Mouse (Mus musculus) left cerebral cortex, adult 11 months (tissue): ENCODE data around the gene Robo1.

Source experiments
- DNase-seq: peaks from one replicate; pipeline ENCODE4 v3.0.0; 2022; ENCODE audit warnings: low spot score

Gene Robo1

DNA sequence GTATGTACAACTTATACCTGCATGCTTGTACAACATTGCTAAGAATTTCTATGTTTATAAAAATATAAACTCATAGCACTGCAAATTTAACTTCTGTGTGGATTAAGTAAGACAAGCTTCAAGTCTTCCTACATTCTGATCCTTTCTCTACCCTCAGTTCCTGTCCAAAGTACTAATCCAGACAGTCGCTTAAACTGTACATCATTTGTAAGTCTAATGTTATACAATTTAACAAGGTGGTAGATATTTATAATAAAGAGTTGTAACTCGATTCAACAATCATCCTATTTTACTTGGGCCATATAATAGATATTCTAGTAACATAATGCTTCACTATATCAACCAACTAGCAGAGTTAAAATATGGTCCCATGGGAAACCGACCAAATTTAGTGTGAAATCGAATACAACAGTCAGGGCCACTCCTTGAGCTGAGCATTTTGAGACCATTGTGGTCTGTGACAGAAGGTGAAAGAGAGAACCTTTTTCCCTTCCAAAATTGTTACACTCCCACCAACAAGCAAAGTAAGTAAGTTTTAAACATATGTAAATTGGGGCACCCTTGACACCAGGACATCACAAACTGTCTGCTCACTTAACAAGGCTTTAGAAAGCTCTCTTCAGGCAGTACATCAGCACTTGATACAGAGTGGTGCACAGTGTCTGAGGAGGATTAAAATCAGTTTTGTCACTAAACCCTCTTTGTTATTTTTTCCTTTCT lies 295.5 kb downstream of the Robo1 start:
- no peak for DNase-seq

DNA sequence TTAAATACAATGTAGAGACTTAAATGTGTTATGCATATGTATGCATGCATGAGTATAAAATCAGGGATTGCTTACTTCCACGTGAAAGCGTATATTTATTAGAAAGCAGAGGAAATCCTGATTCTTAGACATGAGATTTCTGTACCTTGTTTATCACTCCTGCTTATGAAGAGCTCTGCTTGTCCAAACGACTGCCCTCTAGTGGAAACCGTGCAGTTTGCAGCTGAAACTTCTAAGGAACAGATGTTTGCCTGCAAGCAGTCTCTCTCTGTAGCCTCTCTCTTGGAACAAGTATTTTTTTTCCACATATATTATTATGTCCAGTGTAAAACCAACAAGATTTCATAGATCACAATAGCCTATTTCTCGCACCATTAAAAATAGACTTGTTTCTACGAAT lies 297.0 kb downstream of the Robo1 start:
- DNase-seq = peak; percentile 34

DNA sequence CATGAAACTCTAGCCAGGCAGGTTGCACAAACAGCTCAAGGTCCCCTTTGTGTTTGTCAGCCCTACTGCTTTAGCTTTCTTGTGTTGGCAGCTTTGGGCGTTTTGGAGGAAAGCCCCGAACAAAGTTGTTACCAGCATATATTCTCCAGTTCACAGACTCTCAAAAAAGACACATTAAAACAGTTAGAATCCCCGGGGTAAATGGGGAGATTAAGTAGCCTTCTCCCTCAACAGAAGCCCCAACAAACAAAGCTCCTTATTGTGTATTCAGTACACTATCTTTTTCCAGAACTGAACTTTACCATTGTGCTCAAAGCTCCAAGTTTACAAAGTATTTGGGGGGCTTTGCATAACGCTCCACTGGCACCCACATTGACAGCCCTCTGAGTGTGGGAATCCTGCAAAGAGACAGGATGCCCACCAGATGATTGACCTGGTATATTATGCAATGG lies 302.6 kb downstream of the Robo1 start:
- DNase-seq = no peak

DNA sequence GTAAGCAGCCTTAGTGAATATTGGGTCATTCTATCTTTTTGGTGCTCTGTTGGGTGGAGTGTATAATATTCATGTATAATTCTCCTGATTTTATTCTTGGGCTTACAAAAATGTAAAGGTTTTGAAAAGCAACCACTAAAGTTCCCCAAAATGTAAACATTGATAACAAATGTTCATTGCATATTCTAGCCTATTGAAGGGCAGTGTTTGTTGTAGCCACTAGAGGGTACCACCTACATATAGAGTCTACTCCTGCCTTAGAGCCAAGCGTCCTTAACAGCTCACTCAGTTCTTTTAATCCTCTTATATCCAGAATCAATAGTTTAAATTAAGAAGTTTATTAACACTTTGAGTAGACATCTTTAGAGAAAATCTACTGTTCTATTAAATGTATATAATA lies 306.8 kb downstream of the Robo1 start:
- DNase-seq = no peak

DNA sequence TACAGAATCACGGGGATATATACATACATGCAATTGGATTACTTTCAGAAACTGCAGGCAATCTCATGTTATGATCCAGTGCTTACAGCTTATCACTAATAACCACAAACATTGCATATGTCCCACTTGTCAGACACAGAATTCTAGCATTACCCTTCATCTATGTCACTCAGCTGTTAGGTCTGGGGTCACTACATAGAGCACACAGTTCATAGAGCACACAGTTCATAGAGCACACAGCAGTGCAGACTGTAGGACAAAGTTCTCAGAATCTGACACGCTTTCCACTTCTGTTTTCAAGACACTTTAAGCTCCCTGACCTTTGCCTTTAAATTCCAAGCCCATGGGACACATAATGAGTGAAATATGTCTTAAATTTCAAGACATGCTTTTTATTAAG lies 307.3 kb downstream of the Robo1 start:
- DNase-seq = no peak

DNA sequence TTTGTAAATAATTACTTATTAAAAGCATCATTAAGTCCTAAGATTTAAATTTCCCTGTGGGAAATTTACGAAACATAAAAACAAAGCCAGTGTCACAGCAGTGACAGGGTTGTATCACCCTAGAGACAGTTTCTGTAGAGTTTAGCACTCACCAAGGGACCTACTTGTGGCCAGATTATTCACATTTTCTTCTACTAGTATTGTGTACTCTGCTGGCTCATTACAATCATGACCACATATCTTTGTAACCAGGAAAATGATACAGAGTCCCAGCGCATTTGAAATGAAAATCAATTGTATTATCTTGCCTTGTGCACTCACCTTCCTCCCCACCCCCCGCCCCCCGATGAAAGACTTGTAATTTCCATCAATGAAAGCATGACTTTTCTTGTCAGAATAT lies 314.3 kb downstream of the Robo1 start:
- no peak for DNase-seq

DNA sequence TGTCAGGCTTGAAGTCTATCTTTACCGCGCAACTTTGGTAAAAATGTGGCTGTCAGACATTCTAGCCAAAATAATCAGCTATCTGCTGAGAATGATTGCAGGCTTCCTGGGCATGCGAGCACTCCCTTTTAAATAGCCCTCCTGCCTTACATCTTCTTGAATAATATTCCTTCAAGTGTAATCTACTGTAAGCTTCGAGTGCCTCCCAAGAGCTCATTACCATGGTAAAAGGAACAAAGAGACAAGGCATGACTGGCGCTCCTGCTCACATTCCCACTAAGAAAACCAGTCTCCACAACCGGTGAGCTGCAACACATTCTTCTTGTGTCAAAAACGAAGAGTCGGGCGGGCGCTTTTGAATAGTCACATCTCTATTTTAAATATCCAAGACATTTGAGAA lies 314.8 kb downstream of the Robo1 start:
- DNase-seq = no peak

DNA sequence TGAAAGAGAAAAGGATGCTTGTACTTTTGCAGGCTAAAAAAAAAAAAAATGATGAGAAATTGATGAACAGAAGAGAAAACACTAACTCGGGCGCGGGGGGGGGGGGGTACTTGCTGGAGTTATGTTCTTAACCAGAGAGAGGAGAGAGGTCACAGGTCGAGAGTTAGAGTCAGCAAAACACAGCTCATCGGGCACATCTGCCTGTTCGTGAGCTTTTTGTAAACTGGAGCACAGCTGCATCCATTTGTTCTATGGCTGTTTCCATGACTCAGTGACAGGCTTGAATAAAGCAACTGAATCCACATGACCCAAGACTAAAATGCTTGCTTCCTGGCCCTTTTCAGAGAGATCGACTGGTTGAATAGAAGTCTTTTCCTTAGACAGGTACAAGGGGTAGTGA lies 325.7 kb downstream of the Robo1 start:
- no peak for DNase-seq

DNA sequence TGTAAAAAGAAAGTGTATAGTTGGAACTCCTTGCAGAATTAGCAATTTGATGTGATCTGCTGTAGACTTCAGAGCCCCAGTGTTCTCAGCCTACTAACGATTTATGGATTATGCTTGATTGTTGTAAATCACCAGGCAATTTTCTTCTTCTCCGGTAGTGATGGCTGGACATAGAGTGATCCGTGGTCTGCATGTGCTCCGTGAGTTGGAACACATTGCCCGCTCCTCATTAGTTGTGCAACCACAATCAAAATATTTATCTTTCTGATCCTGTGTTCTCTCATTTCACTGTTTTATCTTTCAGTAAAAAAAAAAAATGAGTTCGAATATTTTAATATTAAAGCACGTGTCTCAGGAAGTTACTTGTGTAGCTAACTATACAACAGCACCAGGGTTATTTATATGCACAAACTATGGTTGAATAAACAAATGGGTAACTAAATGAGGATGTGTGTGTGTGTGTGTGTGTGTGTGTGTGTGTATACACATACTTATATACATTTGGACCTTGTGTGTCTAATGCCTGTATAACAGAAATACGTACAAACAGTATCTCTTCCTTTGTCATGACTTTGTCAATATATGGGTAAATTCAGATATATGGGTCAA lies 331.3 kb downstream of the Robo1 start:
- no peak for DNase-seq

DNA sequence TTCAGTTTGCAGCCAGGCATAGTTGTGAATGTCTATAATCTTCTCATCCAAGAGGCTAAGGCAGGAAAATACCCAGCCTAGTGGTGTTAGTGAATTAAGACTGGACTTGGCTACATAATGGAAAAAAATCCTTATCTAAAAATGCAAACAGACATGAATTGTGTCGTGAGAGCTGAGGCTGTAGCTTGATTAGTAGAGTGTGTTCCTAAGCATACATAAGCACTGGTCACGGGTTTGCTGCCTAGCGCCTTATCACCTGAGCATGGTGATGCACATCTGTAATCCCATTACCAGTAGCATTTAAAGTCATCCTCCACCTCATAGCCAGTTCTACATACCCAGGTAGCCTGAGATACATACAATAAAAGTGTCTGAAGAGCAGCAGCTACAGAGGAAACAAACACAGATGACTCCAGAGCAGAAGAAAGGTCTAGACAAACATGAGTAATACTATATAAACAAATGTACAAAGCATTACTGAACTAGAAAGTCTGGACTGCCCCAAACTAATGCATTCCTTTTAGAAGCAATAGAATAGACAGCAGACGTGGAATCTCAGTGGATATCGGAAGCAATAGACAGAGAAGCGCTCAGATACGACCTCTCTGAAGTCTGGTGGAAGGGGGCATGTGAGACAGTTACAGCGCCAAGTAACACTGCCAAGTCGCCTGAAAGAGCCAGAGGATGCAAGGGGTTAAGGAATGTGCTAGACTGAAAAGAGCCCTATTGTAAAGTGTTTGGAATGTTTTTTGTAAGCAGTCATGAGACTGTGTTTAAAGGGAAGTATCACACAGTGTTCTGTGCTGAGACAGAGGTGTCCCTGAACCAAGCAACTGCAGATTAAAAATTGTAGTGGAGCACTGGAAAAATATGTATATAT lies 333.1 kb downstream of the Robo1 start:
- DNase-seq = no peak

DNA sequence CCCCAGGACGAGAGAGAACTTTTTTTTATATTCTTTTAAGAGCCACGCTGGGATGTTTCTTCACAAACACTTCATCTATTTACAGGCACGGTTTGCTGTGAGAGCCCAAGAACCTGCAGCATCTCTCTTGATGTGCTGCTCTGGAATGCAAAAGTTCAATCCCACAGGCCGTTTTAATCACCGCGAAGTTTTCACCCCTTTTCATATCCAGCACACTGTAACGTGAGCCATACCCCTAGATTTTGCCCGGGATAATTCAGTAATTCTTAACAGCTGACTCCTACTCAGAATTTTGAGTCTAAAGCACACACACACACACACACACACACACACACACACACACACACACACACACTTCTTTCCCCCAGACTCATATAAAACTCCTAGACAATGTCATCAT lies 337.8 kb downstream of the Robo1 start:
- DNase-seq = no peak

DNA sequence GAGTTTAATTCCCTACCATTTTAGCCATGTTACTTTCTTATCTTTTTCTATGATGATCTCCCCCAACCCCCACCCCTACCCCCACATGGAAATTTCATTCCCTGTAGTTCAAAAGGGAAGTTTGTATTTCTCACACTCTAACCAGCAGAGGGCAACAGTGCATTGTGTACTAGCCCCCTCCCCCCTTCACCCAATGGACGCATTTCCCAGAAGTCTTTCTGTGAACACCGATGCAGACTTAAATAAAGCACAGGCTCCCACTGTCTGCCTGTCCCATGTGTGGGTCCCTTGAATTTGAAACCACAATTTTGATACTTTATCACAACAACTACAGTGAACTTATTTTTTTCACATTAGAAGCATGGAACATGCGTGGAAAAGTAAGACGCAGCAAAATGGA lies 341.2 kb downstream of the Robo1 start:
- peak; percentile 13 for DNase-seq

DNA sequence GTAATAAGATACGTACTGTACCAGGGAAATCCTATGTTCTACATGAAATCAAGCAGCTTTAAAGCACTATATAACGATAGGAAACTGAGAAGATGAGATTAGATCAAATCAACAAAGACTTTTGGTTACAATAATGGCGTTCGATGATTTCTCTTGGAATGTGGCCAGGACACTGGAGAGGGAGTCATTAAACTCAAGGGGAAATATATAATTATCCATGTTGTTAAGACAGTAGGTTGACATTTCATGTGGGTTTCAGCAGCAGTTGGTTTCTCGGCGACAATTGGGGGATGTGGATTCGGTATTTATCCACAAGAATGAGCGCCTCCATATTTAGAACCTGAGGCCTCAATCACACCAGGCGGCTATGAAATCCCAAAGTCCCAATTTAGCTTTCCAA lies 347.3 kb downstream of the Robo1 start:
- no peak for DNase-seq

DNA sequence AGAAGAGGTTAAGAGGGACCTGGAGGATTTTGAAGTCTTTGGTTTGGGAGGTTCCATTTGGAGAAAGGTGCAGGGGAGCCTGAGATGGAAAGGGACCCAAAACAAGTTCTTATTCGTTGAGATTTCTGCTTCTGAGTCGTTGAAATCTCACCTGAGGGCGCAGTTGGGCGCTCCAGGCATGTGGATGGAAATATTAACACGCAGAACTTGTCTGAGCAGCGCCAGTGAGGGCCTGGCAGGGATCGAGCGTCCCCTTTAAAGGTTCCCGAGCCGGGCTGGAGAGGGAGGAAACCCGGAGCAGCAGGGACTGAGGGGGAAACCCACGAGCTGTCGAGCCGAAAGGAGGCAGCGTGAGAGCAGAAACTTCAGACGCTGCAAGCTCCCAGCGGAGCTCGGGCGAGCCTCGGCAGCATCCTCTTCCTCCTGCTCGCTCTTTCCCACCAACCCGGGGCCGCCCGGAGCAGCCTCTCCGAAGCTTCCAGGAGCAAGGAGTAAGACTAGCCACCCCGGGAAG lies 354.8 kb downstream of the Robo1 start:
- peak; percentile 28 for DNase-seq

DNA sequence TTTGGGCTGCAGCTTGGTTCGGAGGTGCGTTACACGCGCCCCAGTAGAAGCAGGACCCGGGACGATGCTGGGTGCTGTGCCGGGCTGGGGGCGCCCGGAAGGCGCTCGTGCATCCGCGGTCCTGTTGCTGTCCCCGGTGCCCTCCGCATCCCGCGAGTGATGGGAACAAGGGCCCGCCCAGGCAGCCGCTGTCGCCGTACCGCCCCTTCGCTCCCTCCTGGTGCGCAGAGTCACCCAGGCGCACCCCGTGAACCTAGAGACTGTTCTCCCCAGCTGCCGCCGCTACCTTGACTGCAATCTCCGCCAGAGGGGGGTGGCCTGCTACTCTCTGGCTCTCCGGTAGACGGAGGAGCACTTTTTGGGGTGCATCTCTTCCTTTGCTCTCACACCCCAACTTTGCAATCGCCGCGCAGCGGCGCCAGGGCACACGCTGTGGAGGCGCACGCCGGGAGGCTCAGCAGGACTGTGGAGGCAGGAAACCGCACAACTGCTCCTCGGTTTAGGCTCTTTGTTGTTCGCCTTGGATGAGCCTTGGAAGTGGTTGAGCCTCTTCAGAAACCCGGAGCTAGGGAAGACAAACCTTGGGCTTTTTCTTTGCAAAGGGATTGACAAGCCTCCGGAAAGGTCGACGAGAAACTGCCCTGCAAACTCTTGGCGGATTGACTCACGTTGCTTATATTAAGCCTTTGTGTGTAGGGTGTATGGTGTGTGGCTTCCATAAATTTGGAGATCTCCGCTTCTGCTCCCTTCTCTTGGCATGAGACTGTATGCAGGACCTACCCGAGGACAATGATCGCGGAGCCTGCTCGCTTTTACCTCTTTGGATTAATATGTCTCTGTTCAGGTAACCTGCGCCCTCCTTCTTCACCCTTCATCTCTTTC lies 355.5 kb downstream of the Robo1 start:
- peak; percentile 29 for DNase-seq

DNA sequence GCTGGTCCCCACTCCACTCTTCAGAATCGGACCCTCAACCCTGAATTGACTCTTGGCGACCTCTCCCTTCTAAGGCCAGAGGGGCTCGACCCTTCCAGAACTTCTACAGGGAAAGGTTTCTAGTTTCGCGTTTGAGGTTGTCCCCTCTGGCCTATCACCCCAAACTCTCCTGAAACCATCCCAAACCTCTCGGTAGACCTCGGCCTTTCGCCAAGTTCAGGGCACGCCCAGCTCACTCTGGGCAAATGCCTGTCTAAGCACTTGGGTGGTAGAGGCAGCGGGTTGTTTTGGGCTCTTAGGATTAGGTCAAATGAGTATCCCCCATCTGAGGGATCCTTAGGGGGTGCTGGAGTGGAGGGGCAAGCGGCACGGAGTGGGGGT lies 356.1 kb downstream of the Robo1 start:
- no peak for DNase-seq

DNA sequence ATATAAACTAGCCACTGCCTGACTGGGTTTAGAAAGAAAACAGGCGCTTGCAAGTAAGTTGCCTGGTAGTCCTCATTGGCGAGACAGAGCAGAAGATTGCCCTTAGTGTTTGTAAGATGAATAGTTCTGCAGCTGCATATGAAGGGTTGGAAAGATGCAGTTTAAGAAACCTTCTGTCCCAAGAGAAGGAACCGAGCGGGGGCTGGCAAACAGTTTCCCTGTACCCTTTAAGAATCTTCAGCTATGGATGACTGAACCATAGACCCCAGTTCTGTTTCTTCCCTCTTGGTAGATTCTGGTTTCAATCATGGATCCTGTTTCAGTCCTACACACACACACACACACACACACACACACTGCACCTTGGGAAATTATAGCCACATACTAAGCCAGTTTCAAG lies 356.7 kb downstream of the Robo1 start:
- DNase-seq = no peak

DNA sequence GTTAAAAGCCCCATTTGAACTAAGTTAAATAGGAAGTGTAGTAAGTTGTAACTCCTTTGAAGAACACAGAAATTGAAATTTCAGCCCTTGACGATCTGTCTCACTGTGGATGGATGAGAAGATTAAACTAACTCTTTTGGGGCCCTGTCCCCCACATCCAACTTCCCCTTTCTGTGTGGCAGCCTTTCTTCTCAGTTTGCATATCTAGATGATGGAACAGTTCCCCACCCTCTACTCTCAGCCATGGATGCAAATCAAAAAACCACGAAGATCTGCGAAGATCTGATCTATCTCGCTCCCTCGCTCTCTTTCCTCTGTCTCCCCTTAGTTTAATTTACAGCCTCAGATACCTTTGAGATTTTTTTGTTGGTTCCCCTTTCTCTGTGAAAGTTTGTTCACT lies 357.3 kb downstream of the Robo1 start:
- DNase-seq = no peak

DNA sequence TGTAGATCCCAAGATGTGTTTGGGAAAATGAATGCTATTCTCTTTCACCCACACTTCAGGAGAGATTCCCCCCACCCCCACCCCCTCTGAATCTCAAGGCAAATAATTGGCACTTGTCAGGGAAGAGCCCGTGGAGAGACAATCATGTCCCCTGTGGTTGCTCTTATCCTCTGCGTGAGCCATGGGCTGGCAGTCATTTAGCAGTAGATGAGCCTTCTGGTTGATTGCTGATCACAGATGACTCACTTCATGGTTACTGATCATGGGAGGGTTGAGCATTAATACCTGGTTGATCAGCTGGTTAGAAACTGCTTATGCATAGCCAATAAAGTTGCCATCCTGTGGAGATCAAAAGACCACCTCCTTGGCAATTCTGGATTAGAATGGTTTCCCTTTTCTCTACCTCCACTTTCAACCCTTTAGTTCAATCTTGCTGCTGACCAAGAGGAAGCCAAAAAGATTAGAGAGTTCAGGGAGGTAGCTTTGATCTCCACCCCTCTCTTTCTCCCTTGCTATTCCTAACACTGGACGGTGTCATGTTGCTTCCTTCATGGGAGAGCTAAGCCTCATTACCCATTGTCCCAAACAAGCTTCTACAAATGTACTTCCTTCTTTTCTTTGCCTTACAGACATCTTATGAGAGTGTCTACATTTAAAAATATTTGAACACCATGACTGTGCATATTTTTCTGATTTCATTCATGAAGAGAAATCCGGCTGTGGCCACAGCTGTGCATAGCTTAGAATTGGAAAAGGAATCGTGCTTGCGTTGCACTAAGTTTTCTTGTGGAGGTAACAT lies 362.3 kb downstream of the Robo1 start:
- no peak for DNase-seq

DNA sequence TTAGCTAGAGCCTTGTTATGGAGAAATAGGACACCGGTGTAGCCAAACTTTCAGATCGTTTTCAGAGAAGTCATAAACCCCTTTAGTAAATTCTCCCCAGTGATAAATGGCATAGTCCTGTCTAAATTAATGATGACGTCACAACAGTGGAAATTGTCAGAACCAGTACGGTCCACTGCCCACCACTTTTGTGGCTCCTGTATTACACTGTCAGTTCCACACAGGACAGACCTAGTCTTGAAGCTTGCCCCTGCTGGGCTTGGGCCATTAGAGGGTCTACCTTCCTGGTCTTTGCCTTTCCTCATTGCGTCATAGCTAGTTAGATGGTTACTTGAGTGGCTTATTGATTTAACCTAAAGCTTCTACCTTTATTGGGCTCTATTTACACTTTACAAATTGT lies 369.1 kb downstream of the Robo1 start:
- DNase-seq = no peak

DNA sequence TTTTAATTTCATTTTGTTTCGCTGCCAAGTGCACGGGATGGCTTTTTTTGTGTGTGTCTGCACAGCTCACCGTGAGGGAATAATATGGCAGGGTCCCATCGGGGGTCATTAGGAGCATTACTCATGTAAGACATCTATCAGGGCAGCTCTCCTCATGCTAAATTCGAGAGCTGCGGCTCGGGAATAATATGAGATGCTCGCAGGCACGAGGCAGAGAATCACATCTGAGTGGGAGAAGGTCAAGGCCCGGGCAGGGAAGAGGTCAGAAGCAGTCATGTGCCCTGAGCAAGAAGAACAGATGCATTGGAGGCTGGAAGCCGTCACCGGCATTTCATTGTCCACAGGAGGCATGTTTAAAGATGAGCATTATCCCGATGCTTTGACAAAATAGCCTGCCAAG lies 370.3 kb downstream of the Robo1 start:
- DNase-seq = no peak
